Mouse (Mus musculus) brain, embryonic 14.5 days (tissue): ENCODE measurements around the gene Bak1.

ENCODE experiments used
- CTCF ChIP-seq: fragments of 200-500 bp; IDR thresholded peaks from 2 replicates; pipeline ENCODE4 v1.5.1; 2012; ENCODE audit warnings: inconsistent platforms, mild to moderate bottlenecking, moderate library complexity, borderline replicate concordance; ENCODE audit not compliant: insufficient read depth, insufficient read length; ENCODE audit errors: extremely low read depth
- POLR2A ChIP-seq: fragments of 200-500 bp; IDR thresholded peaks from 2 replicates; pipeline ENCODE4 v1.6.1; 2012; ENCODE audit warnings: mild to moderate bottlenecking, inconsistent platforms, borderline replicate concordance; ENCODE audit not compliant: poor library complexity, insufficient read depth, insufficient read length, severe bottlenecking; ENCODE audit errors: extremely low read depth

GRCm38 (mm10) chr17:27023342-27023741 is 5.5 kb downstream of the Bak1 start:
- TF ChIP-seq CTCF: no peak
- TF ChIP-seq POLR2A: no peak
